Mouse (Mus musculus) spleen, adult 2 months (tissue): ENCODE data around the gene Tns4. TPM values are rescaled to one million over a fixed set of nuclear protein-coding genes. Genes with fewer than 3 reads are reported as not detected.

Source experiments
- DNase-seq, 2 experiments: peaks; one replicate each; pipeline versions ENCODE4 v3.0.0 to v3.0.0-alpha.2; 2012 to 2021; ENCODE audit warnings: low spot score in 2 of 2, low read depth in 1 of 2
- H3K27ac ChIP-seq: fragments of 200-500 bp; 2 replicates; pipeline ENCODE4 v1.5.1; 2012; ENCODE audit warnings: low read length, inconsistent platforms; ENCODE audit not compliant: insufficient read depth
- H3K27me3 ChIP-seq: fragments of 200-500 bp; 2 replicates; pipeline ENCODE4 v1.6.1; 2012; ENCODE audit warnings: mild to moderate bottlenecking, moderate library complexity, low read length, inconsistent platforms; ENCODE audit not compliant: control insufficient read depth, insufficient read depth
- H3K36me3 ChIP-seq: fragments of 200-500 bp; 2 replicates; pipeline ENCODE4 v1.6.1; 2012; ENCODE audit warnings: mild to moderate bottlenecking, low read length, inconsistent platforms; ENCODE audit not compliant: control insufficient read depth, insufficient read depth
- H3K4me1 ChIP-seq: fragments of 200-500 bp; 2 replicates; pipeline ENCODE4 v1.6.1; 2011; ENCODE audit warnings: inconsistent platforms; ENCODE audit not compliant: control insufficient read depth, insufficient read depth, insufficient read length
- H3K4me3 ChIP-seq: fragments of 200-500 bp; 2 replicates; pipeline ENCODE4 v1.5.1; 2011; ENCODE audit warnings: mild to moderate bottlenecking, inconsistent platforms; ENCODE audit not compliant: insufficient read depth, insufficient read length; ENCODE audit errors: extremely low read depth
- CTCF ChIP-seq: fragments of 200-500 bp; IDR thresholded peaks from 2 replicates; pipeline ENCODE4 v1.5.1; 2011; ENCODE audit warnings: mild to moderate bottlenecking, inconsistent platforms; ENCODE audit not compliant: insufficient read depth, insufficient read length, insufficient replicate concordance; ENCODE audit errors: extremely low read depth
- POLR2A ChIP-seq: fragments of 200-500 bp; IDR thresholded peaks from 2 replicates; pipeline ENCODE4 v1.6.1; 2011; ENCODE audit warnings: low read depth, low read length, inconsistent platforms
- WGBS: fragments of 180-500 bp; shearing (Covaris S2); methylation state at CpG from one replicate; pipeline ENCODE4 v1.1.7; 2018; 5-methylcytosine and 5-hydroxymethylcytosine counted together
- polyA plus RNA-seq: library from polyadenylated mRNA; depleted of rRNA; stranded (reverse); fragments of >200 nt; gene quantifications from 2 replicates; pipeline ENCODE4 v1.2.3, GENCODE M21; 2012

Gene Tns4
- polyA plus RNA-seq, 1 experiment, result 1.3 TPM

DNA sequence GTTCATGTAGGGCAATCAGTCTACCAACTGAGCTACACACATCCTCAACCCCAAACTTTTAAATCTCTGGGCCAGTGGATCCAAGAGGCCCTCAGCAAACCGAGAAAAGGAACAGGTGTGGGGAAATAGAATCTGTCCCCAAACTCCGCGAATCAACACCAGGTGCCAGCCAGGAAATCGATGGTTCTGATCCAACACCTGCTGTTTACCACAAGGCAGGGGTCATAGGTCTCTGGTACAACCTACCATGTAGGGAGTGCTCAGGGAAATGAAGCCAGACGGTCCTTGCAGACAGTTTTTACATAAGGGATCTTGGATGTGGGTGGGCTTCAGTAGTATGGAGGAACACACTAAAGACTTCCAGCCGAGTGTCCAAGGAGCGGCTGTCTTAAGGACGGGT is 21.5 kb downstream of the Tns4 start:
- H3K4me3 ChIP-seq, result no peak overlapping the region
- WGBS, result 79% methylated on average over 8 of the region's 8 CpGs
- no peaks in the 10 kb centered on the region for H3K27me3 ChIP-seq
- no peaks in the 10 kb centered on the region for H3K4me1 ChIP-seq
- DNase-seq, result no peak
- no peaks in the 10 kb centered on the region for H3K36me3 ChIP-seq
- H3K27ac ChIP-seq, result no peak overlapping the region
- no peak for TF ChIP-seq POLR2A
- no peak for TF ChIP-seq CTCF

DNA sequence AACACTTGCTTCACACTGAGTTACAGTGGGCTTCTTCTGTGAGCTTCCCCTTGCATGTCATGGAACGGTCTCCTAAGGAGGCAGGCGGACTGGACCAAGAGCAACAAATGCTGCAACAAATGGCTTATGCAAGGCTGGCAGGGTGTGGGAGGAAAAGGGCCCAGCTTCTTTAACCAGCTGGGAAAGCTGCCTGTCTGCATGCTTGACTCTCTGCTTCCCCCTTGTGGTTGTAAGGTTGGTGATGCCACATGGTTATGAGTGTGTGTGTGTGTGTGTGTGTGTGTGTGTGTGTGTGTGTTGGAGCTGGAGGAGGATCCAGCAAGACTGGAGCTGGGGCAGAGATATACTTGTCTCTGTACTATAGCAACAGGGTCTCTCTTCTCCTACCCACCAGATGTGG is 23.1 kb downstream of the Tns4 start:
- 37% methylated on average over 2 of the region's 2 CpGs for WGBS
- Histone ChIP-seq H3K36me3 (no peaks in the 10 kb centered on the region), H3K4me1 (no peaks in the 10 kb centered on the region), H3K27ac (no peak overlapping the region), H3K4me3 (no peak overlapping the region), H3K27me3 (no peaks in the 10 kb centered on the region)
- peak; percentile 54 to 60 for DNase-seq
- TF ChIP-seq CTCF (peak; percentile 74; the same call in 1 of the 2 replicates), POLR2A (no peak)

DNA sequence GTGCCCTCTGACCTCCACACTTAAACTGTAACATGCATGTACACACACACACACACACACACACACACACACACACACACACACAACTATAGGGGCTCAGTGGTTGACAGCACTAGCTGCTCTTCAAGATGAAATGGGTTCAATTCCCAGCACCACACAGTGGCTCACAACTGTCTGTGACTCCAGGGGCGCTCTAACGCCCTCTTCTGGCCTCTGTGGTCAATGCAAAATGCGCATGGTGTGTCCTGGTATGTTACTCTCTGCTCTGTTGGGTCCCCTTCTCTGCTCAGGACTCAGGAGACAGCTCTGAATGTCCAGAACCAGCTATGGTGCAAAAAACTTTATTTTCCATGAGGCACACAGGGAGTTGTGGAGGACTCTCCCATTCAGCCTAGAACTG is 23.8 kb downstream of the Tns4 start:
- Histone ChIP-seq H3K4me3 (no peak overlapping the region), H3K27ac (no peak overlapping the region), H3K27me3 (no peaks in the 10 kb centered on the region), H3K36me3 (no peaks in the 10 kb centered on the region), H3K4me1 (no peaks in the 10 kb centered on the region)
- 78% methylated on average over 3 of the region's 3 CpGs for WGBS
- TF ChIP-seq POLR2A (no peak), CTCF (no peak)
- DNase-seq, result no peak

DNA sequence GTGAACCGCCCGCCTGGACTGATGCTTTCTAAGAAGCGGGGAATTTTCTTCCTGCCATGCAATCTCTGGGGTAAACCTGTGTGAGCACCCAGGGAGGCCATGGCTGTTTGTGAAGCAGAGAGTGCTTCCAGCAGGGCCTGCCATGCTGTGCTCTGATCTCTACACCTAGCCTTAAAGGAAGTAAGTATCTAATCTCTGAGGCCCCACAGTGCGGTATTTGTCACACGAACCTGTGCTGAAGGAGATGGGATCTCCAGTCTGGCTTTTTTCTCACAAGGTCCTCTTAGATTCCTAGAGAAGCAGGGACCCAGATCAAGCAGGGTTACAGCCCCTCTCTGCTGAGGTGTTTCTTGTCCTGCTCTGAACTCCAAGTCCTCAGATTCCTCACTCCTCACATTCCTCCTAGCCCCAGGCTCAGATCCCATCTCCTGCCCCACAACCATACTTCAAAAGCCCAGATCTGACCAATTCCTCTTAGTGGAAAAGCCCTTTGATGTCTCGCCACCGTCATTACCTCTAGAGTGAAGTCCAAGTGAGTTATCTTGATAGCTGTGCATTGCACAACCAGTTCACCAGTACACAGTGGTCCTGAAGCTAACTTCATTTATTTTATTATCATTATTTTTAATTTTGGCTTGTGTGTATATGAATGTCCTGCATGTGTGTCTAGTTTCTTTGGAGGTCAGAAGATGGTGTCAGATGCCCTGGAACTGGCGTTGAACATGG is 25.5 kb downstream of the Tns4 start:
- H3K4me3 ChIP-seq, result no peak overlapping the region
- no peak overlapping the region for H3K27ac ChIP-seq
- H3K36me3 ChIP-seq, result no peaks in the 10 kb centered on the region
- WGBS, result 84% methylated on average over 8 of the region's 8 CpGs
- no peak for DNase-seq
- no peaks in the 10 kb centered on the region for H3K27me3 ChIP-seq
- no peaks in the 10 kb centered on the region for H3K4me1 ChIP-seq
- TF ChIP-seq POLR2A (no peak), CTCF (no peak)

DNA sequence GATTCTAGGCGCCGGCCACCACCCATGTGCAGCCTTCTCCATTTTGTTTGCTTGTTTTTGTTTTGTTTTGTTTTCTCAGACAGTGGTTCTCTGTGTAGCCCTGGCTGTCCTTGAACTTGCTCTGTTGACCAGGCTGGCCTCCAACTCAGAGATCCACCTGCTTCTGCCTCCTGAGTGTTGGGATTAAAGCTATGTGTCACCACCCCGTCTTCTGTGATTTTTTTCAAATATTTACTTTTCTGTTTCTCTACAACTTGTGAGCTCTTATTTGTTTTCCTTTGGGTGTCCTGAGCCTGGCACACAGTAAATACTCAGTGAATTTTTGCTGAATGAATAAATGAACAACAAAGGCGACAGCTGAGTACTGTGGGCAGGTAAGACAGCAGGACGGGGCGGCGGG is 26.4 kb downstream of the Tns4 start:
- DNase-seq, result no peak

DNA sequence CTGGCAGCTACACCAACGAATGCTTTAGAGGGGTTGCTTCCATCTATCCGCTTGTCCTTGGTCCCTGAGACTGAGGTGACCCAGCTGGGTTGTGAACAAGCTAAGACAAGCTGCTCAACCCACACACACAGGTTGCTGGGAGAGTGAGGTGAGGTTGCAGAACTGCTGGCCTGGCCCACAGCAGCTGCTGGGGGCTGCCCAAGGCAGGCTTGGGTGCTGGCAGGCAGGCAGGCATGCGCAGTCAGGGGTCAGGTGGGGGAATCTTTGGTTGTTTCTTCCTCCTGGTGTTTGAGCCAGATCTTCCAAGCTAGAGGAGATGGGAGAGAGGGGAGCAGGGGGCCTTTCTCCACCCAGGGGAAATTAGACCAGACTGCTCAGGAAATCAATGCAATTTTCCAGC is 28.7 kb downstream of the Tns4 start:
- 74% methylated on average over 3 of the region's 3 CpGs for WGBS
- no peak for DNase-seq
- Histone ChIP-seq H3K4me1 (no peaks in the 10 kb centered on the region), H3K36me3 (no peaks in the 10 kb centered on the region), H3K4me3 (no peak overlapping the region), H3K27me3 (no peaks in the 10 kb centered on the region), H3K27ac (no peak overlapping the region)
- TF ChIP-seq CTCF (no peak), POLR2A (no peak)

More for the DNA sequence above, 26.4 kb downstream of the Tns4 start:
- no peak overlapping the region for H3K27ac ChIP-seq
- no peaks in the 10 kb centered on the region for H3K4me1 ChIP-seq
- no peaks in the 10 kb centered on the region for H3K36me3 ChIP-seq
- H3K27me3 ChIP-seq, result no peaks in the 10 kb centered on the region
- no peak overlapping the region for H3K4me3 ChIP-seq
- 92% methylated on average over 7 of the region's 7 CpGs for WGBS
- TF ChIP-seq POLR2A, result no peak
- TF ChIP-seq CTCF, result no peak

DNA sequence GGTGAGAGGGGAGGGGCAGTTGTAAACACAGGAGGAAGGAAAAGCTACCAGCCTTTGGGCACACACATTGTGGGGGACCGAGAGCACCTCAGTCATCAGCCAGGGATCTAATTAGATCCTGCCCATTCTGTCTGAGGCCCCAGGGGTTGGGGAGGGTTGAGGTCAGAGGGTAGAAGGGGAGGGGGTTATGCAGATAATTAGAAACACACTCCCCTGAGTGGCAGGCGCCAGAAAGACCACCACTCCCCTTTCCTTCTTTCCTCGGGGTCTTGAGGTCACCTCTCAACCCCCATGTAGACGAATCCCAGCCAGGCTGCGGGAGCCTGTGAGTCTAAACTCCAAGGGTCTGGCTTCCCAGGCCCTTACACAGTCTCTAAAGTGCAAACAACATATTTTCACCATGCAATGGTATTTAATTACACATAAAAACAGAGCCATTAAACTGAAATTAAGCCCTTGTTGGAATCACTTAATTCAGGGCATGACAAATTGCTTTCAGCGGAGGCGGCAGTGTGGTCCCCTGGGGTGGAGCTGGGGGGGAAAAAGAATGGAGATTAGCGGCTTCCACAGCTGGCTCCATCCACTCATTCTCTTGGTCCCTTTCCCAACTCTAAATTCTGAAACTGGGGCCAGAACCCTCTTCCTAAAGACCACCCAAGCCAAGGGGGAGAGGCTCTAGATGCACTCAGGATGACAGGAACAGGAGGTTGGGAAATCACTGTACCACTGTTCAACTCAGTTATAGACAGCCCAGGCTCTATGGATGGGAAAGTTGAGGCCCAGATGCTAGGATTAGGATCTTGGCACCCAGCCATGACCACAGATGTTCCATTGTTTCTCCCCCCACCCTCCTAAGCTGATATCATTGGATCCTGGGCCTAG is 33.3 kb downstream of the Tns4 start:
- H3K4me1 ChIP-seq, result no peaks in the 10 kb centered on the region
- WGBS, result 74% methylated on average over 8 of the region's 8 CpGs
- TF ChIP-seq CTCF, result no peak
- no peak for TF ChIP-seq POLR2A
- DNase-seq, result no peak
- no peak overlapping the region for H3K27ac ChIP-seq
- H3K27me3 ChIP-seq, result no peaks in the 10 kb centered on the region
- no peaks in the 10 kb centered on the region for H3K36me3 ChIP-seq
- no peak overlapping the region for H3K4me3 ChIP-seq
